Mouse (Mus musculus): ENCODE results near the gene Dhtkd1. TPM values are rescaled to one million over a fixed set of nuclear protein-coding genes. Genes with fewer than 3 reads are reported as not detected.
A peak's percentile ranks its signal among the peaks of the same experiment; 100 is the strongest.

Gene Dhtkd1
- polyA plus RNA-seq, 1 experiment from 2014 or later, result 5.2 TPM

- Histone ChIP-seq H3K4me2 (ENCODE audit: low read depth, severe bottlenecking) (no peak overlapping the region), H3K4me3 (ENCODE audit: low read depth, low read length) (no peak overlapping the region), H3K27ac (replicated peaks; ENCODE audit: low read depth, low read length) (no peak overlapping the region), H3K36me3 (ENCODE audit: control insufficient read depth, insufficient read depth, low read length) (no peaks in the 10 kb centered on the region), H3K27me3 (ENCODE audit: control insufficient read depth, insufficient read depth, low read length) (no peaks in the 10 kb centered on the region), H3K9ac (ENCODE audit: low read length) (no peak overlapping the region), H3K9me3 (ENCODE audit: control insufficient read depth, low read length) (no peaks in the 10 kb centered on the region), H3K4me1 (ENCODE audit: control insufficient read depth, insufficient read depth, low read length) (no peaks in the 10 kb centered on the region)
- ATAC-seq (ENCODE audit: insufficient number of reproducible peaks, low FRiP score, low TSS enrichment, low read depth) (no peak), DNase-seq (ENCODE audit: low spot score) (no peak)
- WGBS, result 95% methylated on average over 5 of the region's 5 CpGs
These were observed 15.1 kb downstream of the Dhtkd1 start for GRCm38 (mm10) chr2:5927481-5927880.

GRCm38 (mm10) chr2:5923786-5924185 lies 18.8 kb downstream of the Dhtkd1 start:
- no peaks in the 10 kb centered on the region for H3K9me3 ChIP-seq (ENCODE audit: control insufficient read depth, low read length)
- WGBS, result 35% methylated on average over 9 of the region's 9 CpGs
- no peaks in the 10 kb centered on the region for H3K36me3 ChIP-seq (ENCODE audit: control insufficient read depth, insufficient read depth, low read length)
- H3K4me1 ChIP-seq (ENCODE audit: control insufficient read depth, insufficient read depth, low read length), result no peaks in the 10 kb centered on the region
- H3K27me3 ChIP-seq (ENCODE audit: control insufficient read depth, insufficient read depth, low read length), result no peaks in the 10 kb centered on the region
- ATAC-seq (ENCODE audit: insufficient number of reproducible peaks, low FRiP score, low TSS enrichment, low read depth) (no peak), DNase-seq (ENCODE audit: low spot score) (peak; percentile 43)
- no peak overlapping the region for H3K9ac ChIP-seq (ENCODE audit: low read length)
- no peak overlapping the region for H3K4me2 ChIP-seq (ENCODE audit: low read depth, severe bottlenecking)
- H3K27ac ChIP-seq (replicated peaks; ENCODE audit: low read depth, low read length), result no peak overlapping the region
- no peak overlapping the region for H3K4me3 ChIP-seq (ENCODE audit: low read depth, low read length)

GRCm38 (mm10) chr2:5922823-5923222 lies 19.8 kb downstream of the Dhtkd1 start:
- ATAC-seq (ENCODE audit: insufficient number of reproducible peaks, low FRiP score, low TSS enrichment, low read depth), result no peak
- H3K9ac ChIP-seq (ENCODE audit: low read length), result no peak overlapping the region
- H3K4me3 ChIP-seq (ENCODE audit: low read depth, low read length), result no peak overlapping the region
- H3K27me3 ChIP-seq (ENCODE audit: control insufficient read depth, insufficient read depth, low read length), result no peaks in the 10 kb centered on the region
- 97% methylated on average over 6 of the region's 6 CpGs for WGBS
- no peaks in the 10 kb centered on the region for H3K36me3 ChIP-seq (ENCODE audit: control insufficient read depth, insufficient read depth, low read length)
- no peak overlapping the region for H3K4me2 ChIP-seq (ENCODE audit: low read depth, severe bottlenecking)
- H3K4me1 ChIP-seq (ENCODE audit: control insufficient read depth, insufficient read depth, low read length), result no peaks in the 10 kb centered on the region
- no peak overlapping the region for H3K27ac ChIP-seq (replicated peaks; ENCODE audit: low read depth, low read length)
- H3K9me3 ChIP-seq (ENCODE audit: control insufficient read depth, low read length), result no peaks in the 10 kb centered on the region
- DNase-seq (ENCODE audit: low spot score), result no peak

- 85% methylated on average over 16 of the region's 16 CpGs for WGBS
- no peak overlapping the region for H3K4me2 ChIP-seq (ENCODE audit: low read depth, severe bottlenecking)
- DNase-seq (ENCODE audit: low spot score) (no peak), ATAC-seq (ENCODE audit: insufficient number of reproducible peaks, low FRiP score, low TSS enrichment, low read depth) (no peak)
- no peak overlapping the region for H3K9ac ChIP-seq (ENCODE audit: low read length)
- no peak overlapping the region for H3K27ac ChIP-seq (replicated peaks; ENCODE audit: low read depth, low read length)
- no peaks in the 10 kb centered on the region for H3K27me3 ChIP-seq (ENCODE audit: control insufficient read depth, insufficient read depth, low read length)
- H3K4me1 ChIP-seq (ENCODE audit: control insufficient read depth, insufficient read depth, low read length), result no peaks in the 10 kb centered on the region
- no peaks in the 10 kb centered on the region for H3K36me3 ChIP-seq (ENCODE audit: control insufficient read depth, insufficient read depth, low read length)
- no peaks in the 10 kb centered on the region for H3K9me3 ChIP-seq (ENCODE audit: control insufficient read depth, low read length)
- H3K4me3 ChIP-seq (ENCODE audit: low read depth, low read length), result no peak overlapping the region
These were observed 31.2 kb downstream of the Dhtkd1 start for GRCm38 (mm10) chr2:5911282-5911965.

GRCm38 (mm10) chr2:5906625-5907024 lies 36.0 kb downstream of the Dhtkd1 start:
- WGBS, result 56% methylated on average over 3 of the region's 3 CpGs
- DNase-seq (ENCODE audit: low spot score) (peak; percentile 71), ATAC-seq (ENCODE audit: insufficient number of reproducible peaks, low FRiP score, low TSS enrichment, low read depth) (no peak)
- H3K4me1 ChIP-seq (ENCODE audit: control insufficient read depth, insufficient read depth, low read length), result no peaks in the 10 kb centered on the region
- H3K27ac ChIP-seq (replicated peaks; ENCODE audit: low read depth, low read length), result no peak overlapping the region
- no peaks in the 10 kb centered on the region; the same call in 1 of the 2 replicates for H3K36me3 ChIP-seq (ENCODE audit: control insufficient read depth, insufficient read depth, low read length)
- no peak overlapping the region for H3K4me3 ChIP-seq (ENCODE audit: low read depth, low read length)
- no peaks in the 10 kb centered on the region for H3K9me3 ChIP-seq (ENCODE audit: control insufficient read depth, low read length)
- H3K9ac ChIP-seq (ENCODE audit: low read length), result no peak overlapping the region
- H3K4me2 ChIP-seq (ENCODE audit: low read depth, severe bottlenecking), result no peak overlapping the region
- no peaks in the 10 kb centered on the region for H3K27me3 ChIP-seq (ENCODE audit: control insufficient read depth, insufficient read depth, low read length)

GRCm38 (mm10) chr2:5906092-5906491 lies 36.5 kb downstream of the Dhtkd1 start:
- H3K27ac ChIP-seq (replicated peaks; ENCODE audit: low read depth, low read length), result no peak overlapping the region
- H3K4me2 ChIP-seq (ENCODE audit: low read depth, severe bottlenecking), result no peak overlapping the region
- H3K36me3 ChIP-seq (ENCODE audit: control insufficient read depth, insufficient read depth, low read length), result no peaks in the 10 kb centered on the region; the same call in 1 of the 2 replicates
- H3K27me3 ChIP-seq (ENCODE audit: control insufficient read depth, insufficient read depth, low read length), result no peaks in the 10 kb centered on the region
- no peaks in the 10 kb centered on the region for H3K4me1 ChIP-seq (ENCODE audit: control insufficient read depth, insufficient read depth, low read length)
- ATAC-seq (ENCODE audit: insufficient number of reproducible peaks, low FRiP score, low TSS enrichment, low read depth) (no peak), DNase-seq (ENCODE audit: low spot score) (no peak)
- WGBS, result 71% methylated on average over 5 of the region's 5 CpGs
- H3K4me3 ChIP-seq (ENCODE audit: low read depth, low read length), result no peak overlapping the region
- no peak overlapping the region for H3K9ac ChIP-seq (ENCODE audit: low read length)
- no peaks in the 10 kb centered on the region for H3K9me3 ChIP-seq (ENCODE audit: control insufficient read depth, low read length)

- no peak for ATAC-seq (ENCODE audit: insufficient number of reproducible peaks, low FRiP score, low TSS enrichment, low read depth)
These were observed 42.4 kb downstream of the Dhtkd1 start for GRCm38 (mm10) chr2:5900145-5900544.

GRCm38 (mm10) chr2:5894843-5895570 lies 47.6 kb downstream of the Dhtkd1 start, which contains the start of gene Sec61a2:
Gene Sec61a2 (minus strand): TSS chr2:5895432.
- ATAC-seq (ENCODE audit: insufficient number of reproducible peaks, low FRiP score, low TSS enrichment, low read depth), result peak; percentile 100
- peak within 1 kb of the TSS; percentile 33 for H3K4me2 ChIP-seq (ENCODE audit: low read depth, severe bottlenecking)

More at GRCm38 (mm10) chr2:5900145-5900544, 42.4 kb downstream of the Dhtkd1 start:
- Histone ChIP-seq H3K36me3 (ENCODE audit: control insufficient read depth, insufficient read depth, low read length) (no peaks in the 10 kb centered on the region; the same call in 1 of the 2 replicates), H3K4me3 (ENCODE audit: low read depth, low read length) (no peak overlapping the region), H3K4me2 (ENCODE audit: low read depth, severe bottlenecking) (no peak overlapping the region), H3K4me1 (ENCODE audit: control insufficient read depth, insufficient read depth, low read length) (no peaks in the 10 kb centered on the region), H3K9ac (ENCODE audit: low read length) (no peak overlapping the region), H3K27ac (replicated peaks; ENCODE audit: low read depth, low read length) (no peak overlapping the region), H3K27me3 (ENCODE audit: control insufficient read depth, insufficient read depth, low read length) (no peaks in the 10 kb centered on the region), H3K9me3 (ENCODE audit: control insufficient read depth, low read length) (no peaks in the 10 kb centered on the region)
- DNase-seq (ENCODE audit: low spot score), result no peak
- whole genome bisulfite sequencing, result 66% methylated on average over 5 of the region's 5 CpGs

More at GRCm38 (mm10) chr2:5894843-5895570, 47.6 kb downstream of the Dhtkd1 start, which contains the start of gene Sec61a2:
- Histone ChIP-seq H3K27ac (replicated peaks; ENCODE audit: low read depth, low read length) (peak within 1 kb of the TSS; percentile 57; the same call in 1 of the 2 replicates), H3K4me1 (ENCODE audit: control insufficient read depth, insufficient read depth, low read length) (peaks cover 3% of the 10 kb centered on the region; the same call in 1 of the 2 replicates), H3K36me3 (ENCODE audit: control insufficient read depth, insufficient read depth, low read length) (no peaks in the 10 kb centered on the region), H3K9me3 (ENCODE audit: control insufficient read depth, low read length) (no peaks in the 10 kb centered on the region), H3K4me3 (ENCODE audit: low read depth, low read length) (peak within 1 kb of the TSS; percentile 76), H3K9ac (ENCODE audit: low read length) (peak within 1 kb of the TSS; percentile 84), H3K27me3 (ENCODE audit: control insufficient read depth, insufficient read depth, low read length) (no peaks in the 10 kb centered on the region)
- DNase-seq (ENCODE audit: low spot score), result peak; percentile 99
- WGBS, result under 1% methylated on average over 62 of the region's 62 CpGs

All from limb, embryonic 11.5 days (tissue).